Mouse (Mus musculus) layer of hippocampus, adult 2 months (tissue): ENCODE measurements around the gene Pms2. TPM values are rescaled to one million over a fixed set of nuclear protein-coding genes. Genes with fewer than 3 reads are reported as not detected.

Source experiments
- DNase-seq, 2 experiments: peaks; one replicate each; pipeline ENCODE4 v3.0.0; 2022; ENCODE audit warnings: low spot score in 2 of 2
- H3K27ac ChIP-seq: fragments of 200-600 bp; 2 replicates; pipeline ENCODE4 v1.8.1; 2022
- H3K4me3 ChIP-seq: fragments of 200-600 bp; 2 replicates; pipeline ENCODE4 v1.8.1; 2022; ENCODE audit warnings: mild to moderate bottlenecking
- CTCF ChIP-seq: fragments of 200-600 bp; conservative IDR thresholded peaks from 2 replicates; pipeline ENCODE4 v1.8.1; 2022; ENCODE audit warnings: antibody characterized with exemption, mild to moderate bottlenecking, moderate library complexity
- total RNA-seq, 2 experiments: library from RNA; stranded (reverse); gene quantifications; 2 replicates each; pipeline ENCODE4 v1.2.3; 2021

The Pms2 gene
- total RNA-seq, 2 experiments from 2014 or later: 21.1 to 22.2 TPM

GRCm38 (mm10) chr5:143976726-143977431, 67.1 kb downstream of the Pms2 start:
- TF ChIP-seq CTCF: no peak
- no peak overlapping the region for H3K27ac ChIP-seq
- no peak overlapping the region for H3K4me3 ChIP-seq
- DNase-seq: no peak

GRCm38 (mm10) chr5:143980858-143981257, 71.1 kb downstream of the Pms2 start:
- no peak overlapping the region for H3K27ac ChIP-seq
- no peak for TF ChIP-seq CTCF

GRCm38 (mm10) chr5:143982361-143982760, 72.6 kb downstream of the Pms2 start:
- no peak for TF ChIP-seq CTCF

More at GRCm38 (mm10) chr5:143980858-143981257, 71.1 kb downstream of the Pms2 start:
- no peak for DNase-seq
- H3K4me3 ChIP-seq: no peak overlapping the region

More at GRCm38 (mm10) chr5:143982361-143982760, 72.6 kb downstream of the Pms2 start:
- Histone ChIP-seq H3K4me3 (no peak overlapping the region), H3K27ac (no peak overlapping the region)
- DNase-seq: no peak

Other genes with a start within 250 kb of the Pms2 start
- gene Usp42, start 177.7 kb upstream of the Pms2 start, total RNA-seq: 10 to 100 TPM; 20.2 to 20.8 TPM
- 10 to 100 TPM; 41.6 to 42.2 TPM for gene Eif2ak1, start 92.2 kb upstream of the Pms2 start, total RNA-seq
- under 1 TPM in 1 of 2 experiments, not detected in 1; 0.41 TPM for gene Ankrd61, start 12.3 kb upstream of the Pms2 start, total RNA-seq
- 10 to 100 TPM; 28.8 to 30.0 TPM for gene Aimp2, start 117 bp upstream of the Pms2 start, total RNA-seq
- 1 to 10 TPM in 1 of 2 experiments, under 1 TPM in 1; 0.54 to 2.2 TPM for gene Gm42421, start 18.2 kb downstream of the Pms2 start, total RNA-seq
- gene Rsph10b, start 23.1 kb downstream of the Pms2 start, total RNA-seq: 1 to 10 TPM; 3.6 to 5.2 TPM
- gene Ccz1, start 104.9 kb downstream of the Pms2 start, total RNA-seq: 10 to 100 TPM; 37.1 to 41.2 TPM
- gene Ocm, start 116.7 kb downstream of the Pms2 start, total RNA-seq: not detected
- gene Lmtk2, start 190.5 kb downstream of the Pms2 start, total RNA-seq: 10 to 100 TPM; 87.7 to 91.1 TPM